Mouse (Mus musculus) heart, adult 8-10 months (tissue): ENCODE measurements around the gene Ube2d2b. TPM values are rescaled to one million over a fixed set of nuclear protein-coding genes. Genes with fewer than 3 reads are reported as not detected.

Source experiments
- DNase-seq: peaks from one replicate; pipeline ENCODE4 v3.0.0; 2022; ENCODE audit warnings: low spot score
- total RNA-seq, 4 experiments: library from RNA; stranded (reverse); gene quantifications; 2 replicates each; pipeline ENCODE4 v1.2.4; 2022

Gene Ube2d2b
- total RNA-seq, 4 experiments from 2014 or later, result not detected

DNA sequence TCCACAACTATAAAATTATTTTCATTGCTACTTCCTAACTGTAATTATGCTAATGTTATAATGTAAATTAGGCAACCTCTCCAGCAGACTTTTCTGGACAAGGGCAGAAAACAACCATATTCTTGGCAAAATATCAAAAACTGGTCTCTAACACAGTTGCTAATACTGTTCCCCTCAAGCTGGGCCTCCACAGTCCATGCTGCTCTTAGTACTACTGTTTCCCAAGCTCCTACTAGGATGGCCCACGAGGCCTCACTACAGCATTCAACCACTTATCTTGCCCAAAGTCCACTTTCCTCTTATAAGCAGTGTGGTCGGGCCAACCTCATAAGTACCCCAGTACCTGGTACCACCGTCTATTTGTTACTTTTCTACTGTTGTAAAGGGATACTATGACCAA lies 24.7 kb downstream of the Ube2d2b start:
- DNase-seq, result no peak

DNA sequence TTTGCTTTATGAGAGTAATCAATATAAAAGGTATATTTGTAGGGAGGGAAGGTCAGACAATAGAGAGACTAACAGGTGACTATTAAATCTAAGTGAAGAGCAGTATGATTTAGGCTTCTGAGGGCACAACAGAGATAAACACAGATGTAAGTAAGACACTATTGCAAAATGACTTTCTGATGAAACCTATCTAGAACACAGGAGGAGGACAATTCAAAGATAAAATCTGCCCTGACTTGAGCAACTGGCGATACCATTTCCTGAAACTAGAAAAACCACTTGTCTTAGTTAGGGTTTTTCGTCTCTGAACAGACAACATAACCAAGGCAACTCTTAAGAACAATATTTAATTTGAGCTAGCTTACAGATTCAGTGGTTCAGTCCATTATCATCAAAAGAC lies 25.6 kb downstream of the Ube2d2b start:
- no peak for DNase-seq

DNA sequence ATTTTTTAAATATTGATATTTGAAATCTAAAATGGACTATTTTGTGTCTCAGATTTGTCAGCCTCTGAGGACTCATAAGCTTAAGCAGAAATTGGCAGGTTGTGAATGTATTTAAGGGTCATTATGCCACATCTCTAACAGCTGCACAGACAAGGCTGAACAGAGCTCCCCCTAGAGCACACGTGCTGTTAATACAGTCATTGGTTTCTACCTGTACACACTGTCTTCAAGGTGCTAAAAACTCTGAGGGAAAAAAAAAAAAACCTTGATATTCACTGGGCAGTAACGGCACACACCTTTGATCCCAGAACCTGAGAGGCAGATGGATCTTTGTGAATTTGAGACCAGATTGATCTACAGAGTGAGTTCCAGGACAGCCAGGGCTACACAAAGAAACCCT lies 29.1 kb downstream of the Ube2d2b start:
- DNase-seq, result no peak

DNA sequence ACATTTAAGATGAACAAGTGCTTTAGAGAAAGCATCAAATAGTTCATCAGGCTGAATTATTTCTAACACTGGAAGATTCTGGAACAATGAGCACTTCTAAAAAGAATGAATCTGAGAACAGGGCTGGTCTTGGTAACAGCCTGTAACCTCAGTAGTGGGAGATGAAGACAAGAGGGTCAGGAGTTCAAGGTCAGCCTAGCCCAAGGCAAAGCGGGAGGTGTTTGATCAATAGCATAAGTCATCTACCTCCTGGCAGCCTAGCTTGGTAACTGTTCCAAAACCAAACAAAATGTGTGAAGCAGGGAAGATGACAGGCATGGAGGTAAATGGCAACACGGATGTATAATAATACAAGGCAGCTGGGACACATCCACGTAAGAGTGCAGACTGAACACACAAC lies 34.1 kb downstream of the Ube2d2b start:
- DNase-seq, result no peak

DNA sequence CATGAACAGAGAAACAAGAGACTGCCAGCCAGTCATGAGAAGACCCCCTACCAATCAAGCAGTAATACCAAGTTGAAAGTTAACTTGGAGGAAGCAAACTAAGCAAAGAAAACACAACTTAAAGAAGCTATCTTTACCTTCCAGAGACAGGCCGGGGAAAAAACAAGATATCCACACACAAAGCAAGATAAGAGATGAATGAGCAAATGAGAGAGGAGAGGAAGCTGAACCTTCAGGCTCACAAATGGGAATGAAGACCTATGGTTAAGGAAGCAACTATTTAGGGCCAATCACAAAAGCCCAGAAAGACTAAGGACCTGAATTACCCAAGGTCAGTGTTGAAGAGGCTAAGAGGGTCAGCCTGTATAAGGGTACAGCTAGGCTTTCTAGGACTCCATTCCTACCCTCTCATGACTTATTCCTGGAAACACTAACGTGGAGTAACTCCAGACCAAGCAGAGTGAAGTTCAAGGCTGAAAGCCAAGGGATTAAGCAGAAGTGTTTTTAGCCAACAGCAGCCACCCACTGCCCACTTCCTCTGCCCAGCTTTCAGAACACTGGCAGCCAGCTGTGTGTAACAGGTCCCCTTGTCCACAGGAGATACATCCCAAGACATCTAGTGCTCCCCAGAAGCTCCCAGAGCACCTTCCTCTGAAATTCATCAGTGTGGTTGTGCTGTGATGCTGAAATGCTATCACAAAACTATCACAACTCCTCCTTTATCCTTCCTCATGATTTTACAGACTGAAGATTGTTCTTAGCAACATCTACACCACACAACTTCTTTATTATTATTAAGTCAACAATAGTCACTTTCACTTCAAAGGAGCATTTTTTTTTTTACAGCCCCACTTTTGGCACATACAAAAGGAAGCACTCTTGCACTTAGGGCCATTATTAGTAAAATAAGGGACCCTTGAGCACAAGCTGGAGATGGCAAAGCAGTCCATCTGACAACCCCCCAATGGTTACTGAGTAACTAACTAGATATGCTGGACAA lies 36.5 kb downstream of the Ube2d2b start:
- DNase-seq, result peak; percentile 49

DNA sequence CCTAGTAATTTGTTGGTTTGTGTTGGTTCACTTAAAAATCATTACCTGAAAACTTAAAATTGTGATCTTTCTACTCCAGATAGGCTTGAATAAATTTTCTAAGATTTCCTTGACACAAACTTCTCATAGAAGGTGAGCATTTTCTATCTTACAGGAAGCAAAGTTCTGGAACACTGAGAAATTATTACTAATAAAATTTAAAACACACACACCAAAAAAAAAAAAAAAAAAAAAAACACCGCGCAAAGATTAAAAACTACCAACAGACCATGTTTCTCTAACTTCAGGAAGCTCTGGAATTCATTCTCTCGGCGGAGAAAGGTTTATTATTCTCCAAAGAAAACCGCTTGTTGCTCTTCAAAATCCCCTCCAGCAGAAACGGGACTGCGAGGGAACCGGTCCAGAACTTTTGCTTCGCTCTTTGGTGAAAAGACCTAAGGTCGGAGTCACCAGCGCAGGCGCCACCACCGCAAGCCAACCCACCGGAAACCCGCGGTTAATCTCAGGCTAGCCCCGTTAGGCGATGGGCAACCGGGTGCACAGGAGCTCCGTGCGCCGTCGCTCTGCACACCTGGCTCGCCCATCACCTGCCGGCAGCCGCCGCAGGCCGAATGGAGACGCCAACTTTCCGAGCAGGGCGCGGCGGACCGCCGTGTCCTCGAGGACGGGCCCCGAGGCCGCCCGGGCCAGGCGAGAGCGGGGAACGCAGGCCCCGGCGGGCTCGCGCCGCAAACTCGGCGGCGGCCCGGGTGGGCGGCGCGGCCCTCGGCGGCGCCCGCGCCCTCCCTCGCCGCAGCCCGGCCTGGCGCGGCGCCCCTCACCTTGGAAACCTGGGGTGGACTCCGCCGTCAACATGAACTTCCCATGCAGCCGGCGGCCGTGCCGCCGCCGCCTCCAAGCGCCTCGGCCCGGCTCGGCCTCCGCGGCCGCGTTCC lies 38.3 kb downstream of the Ube2d2b start:
- DNase-seq, result peak; percentile 54

DNA sequence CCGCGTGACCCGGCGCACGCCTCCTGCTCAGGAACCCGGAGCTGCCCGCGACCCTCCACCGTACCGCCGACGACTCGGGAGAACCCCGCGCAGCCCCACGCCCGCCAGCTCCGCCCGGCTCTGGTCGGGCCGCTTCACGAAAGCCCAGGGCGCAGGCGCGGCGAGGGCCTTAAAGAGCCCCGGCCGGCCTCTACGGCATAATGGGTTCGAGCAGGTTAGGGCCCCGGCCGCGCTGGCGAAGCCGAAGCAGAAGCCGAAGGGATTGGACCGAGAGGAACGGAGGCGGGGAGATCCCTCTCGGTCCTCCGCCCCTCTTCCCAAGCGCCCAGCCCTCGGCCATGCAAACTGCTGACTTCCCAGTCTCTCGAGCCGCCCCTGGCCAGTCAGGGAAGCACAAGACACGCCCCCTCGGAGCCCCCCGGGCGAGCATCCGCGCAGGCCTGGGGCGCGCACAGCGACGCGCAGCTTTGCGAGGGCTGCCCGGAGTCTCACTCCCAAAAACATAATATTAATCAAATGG lies 39.1 kb downstream of the Ube2d2b start:
- peak; percentile 93 for DNase-seq

DNA sequence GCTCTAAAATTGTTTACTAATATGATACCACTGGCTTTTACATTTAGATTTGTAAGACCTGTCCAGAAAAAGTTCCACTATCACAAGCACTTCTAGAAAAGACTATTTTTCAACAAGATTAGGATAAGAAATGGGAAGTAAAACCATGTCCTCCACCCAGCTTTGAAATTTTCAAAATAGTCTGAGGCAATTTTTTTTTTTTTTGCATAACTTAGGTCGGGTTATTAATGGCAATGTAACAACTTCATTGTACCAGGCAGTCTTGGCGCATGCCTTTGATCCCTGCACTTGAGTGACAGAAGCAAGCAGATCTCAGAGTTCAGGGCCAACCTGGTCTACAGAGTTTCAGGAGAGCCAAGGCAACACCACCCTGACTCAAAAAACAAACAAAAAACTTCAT lies 39.8 kb downstream of the Ube2d2b start:
- no peak for DNase-seq

DNA sequence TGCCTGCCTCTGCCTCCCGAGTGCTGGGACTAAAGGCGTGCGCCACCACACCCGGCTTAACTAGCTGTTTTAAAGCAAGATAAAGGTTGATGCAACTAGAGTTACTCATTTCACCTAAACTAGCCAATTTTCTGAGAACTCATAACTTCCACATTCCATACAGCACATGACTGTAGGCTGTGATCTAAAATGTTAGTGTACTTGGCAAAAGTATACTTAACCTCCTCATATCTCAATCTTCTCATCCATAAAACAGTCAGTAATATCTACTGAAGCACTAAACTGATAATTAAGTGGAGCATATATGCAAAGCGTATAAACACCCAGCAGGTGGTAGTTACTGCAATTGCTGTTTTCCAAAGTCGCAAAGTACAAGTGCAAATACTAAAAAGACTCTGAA lies 43.4 kb downstream of the Ube2d2b start:
- DNase-seq, result no peak

DNA sequence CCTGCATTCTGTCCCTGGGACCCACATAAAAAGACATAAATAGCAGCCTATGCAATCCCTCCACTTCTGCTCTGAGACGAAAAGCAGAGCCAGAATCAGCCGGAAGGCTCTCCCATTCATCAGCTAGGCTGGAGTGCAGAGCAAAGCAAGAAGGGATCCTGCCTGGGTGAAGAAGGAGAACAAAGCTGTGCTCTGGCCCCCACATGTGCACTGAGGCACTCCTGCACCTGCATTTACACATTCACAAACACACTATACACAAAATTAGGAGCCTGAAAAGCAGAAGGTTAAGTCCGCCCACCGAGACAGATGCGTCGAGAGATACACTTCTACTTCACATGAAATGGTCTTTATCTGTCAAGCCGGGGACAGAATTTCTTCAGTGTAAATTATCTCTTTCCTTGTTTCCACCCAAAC lies 44.0 kb downstream of the Ube2d2b start:
- no peak for DNase-seq

DNA sequence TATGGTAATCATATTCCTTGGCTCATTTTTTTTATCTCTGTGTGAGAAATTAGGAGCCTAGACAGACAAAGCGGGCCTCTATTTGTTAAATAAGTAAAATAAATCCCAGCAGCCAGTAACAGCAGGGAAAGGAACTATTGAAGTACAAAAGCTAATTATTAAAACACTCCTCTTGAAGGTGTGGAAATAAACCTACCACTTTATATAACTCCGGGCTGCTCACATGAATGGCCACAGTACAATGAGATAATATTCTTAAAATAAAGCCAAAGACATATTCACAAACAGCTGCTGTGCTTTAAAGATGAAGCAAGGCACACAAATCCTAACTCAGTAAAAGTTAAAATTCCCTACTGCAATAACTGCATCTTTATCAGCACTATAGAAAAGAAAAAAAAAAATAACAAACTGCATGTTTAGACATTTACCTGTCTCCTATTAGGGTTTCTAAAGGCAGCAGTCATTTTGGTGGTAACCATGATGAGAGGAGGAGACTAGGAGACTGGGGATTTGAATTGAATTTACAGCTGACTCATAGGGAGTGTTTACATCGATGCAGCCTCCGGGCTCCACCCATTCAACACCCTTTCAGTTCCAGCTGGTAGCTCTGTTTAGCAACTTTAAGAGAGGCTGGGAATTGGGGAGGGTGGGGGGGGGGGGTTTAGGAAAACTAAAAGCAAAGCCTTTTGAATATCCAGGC lies 44.8 kb downstream of the Ube2d2b start, which contains the start of gene Evi5:
Gene Evi5 (minus strand): TSS at position 547 of the 700 bp plus-strand sequence.
- peak; percentile 26 for DNase-seq

DNA sequence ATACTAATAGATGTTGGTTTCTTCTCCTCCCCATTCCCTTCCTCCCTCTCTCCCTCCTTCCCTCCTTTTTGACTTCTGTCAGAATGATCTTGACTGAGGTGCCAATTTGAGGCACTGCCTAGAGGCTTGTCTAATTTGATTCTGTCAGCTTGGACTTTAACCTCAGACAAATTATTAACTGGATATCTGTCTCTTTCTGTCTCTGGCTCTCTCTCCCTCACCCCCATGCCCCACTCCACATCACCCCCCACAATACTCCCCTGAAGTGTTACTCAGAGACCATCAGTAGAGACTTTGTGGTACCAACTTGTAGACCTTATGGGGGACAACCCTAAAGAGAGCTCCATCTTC lies 45.3 kb downstream of the Ube2d2b start:
- DNase-seq, result no peak

DNA sequence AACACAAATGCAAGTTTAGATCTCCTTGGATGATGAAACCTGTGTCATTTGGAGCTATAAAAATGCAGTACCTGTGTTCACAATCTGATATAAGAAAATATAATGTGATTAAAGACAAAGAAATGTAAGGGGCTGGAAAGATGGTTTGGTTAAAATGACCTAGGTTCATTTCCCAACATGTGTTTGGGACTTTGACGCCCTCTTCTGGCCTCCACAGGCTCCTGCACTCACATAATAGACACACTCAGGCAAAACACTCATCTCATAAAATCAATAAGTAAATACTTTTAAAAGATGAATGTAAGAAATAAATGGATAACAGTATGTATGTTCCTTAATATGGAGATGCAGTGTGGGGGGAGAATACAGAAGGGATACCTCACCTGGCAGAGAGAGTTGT lies 47.2 kb downstream of the Ube2d2b start:
- DNase-seq, result no peak

DNA sequence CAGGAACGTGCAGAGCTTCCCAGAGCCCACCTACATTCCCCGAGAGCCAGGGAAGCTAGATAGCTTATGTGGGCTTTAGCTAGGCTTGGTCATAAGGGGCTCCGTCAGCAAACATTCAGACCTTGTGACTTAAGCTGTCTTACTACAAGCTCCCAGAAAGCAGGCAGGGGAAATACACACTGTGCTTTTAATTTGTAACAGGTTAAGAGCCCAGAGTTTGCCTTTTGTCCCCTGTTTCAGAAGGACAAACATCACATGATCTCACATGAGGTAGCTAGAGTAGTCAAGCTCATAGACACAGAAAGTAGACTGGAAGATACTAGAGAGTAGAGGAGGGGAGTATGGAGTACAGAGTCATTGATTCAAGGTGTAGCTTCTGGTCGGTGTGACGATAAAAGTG lies 50.8 kb downstream of the Ube2d2b start:
- no peak for DNase-seq

Other genes starting within 250 kb of the Ube2d2b start
- gene Rpap2, start 232.7 kb upstream of the Ube2d2b start, total RNA-seq, result 1 to 10 TPM; 6.3 to 9.5 (median 7.0) TPM
- gene Glmn, start 232.2 kb upstream of the Ube2d2b start, total RNA-seq, result 1 to 10 TPM; 2.8 to 5.0 (median 3.8) TPM
- gene Gfi1, start 104.1 kb upstream of the Ube2d2b start, total RNA-seq, result not detected
- 10 to 100 TPM; 16.6 to 21.1 (median 19.0) TPM for gene Evi5, start 45.0 kb downstream of the Ube2d2b start, total RNA-seq
- gene Rpl5, start 70.4 kb downstream of the Ube2d2b start, total RNA-seq, result 10 to 100 TPM; 24.1 to 35.4 (median 32.1) TPM
- gene Fam69a, start 157.0 kb downstream of the Ube2d2b start, total RNA-seq, result 10 to 100 TPM in 3 of 4 experiments, 1 to 10 TPM in 1; 9.3 to 12.1 (median 11.2) TPM
- gene Mtf2, start 235.6 kb downstream of the Ube2d2b start, total RNA-seq, result 10 to 100 TPM in 2 of 4 experiments, 1 to 10 TPM in 2; 9.6 to 13.5 (median 10.5) TPM